Mouse (Mus musculus): ENCODE data around the gene Drd3. TPM values are rescaled to one million over a fixed set of nuclear protein-coding genes. Genes with fewer than 3 reads are reported as not detected.

Gene Drd3
- not detected for polyA plus RNA-seq (2014; fragmentation: Illumina TruSeq; extraction: RNeasy Lipid Tissue Mini Kit (QIAGEN cat#74804); ENCODE audit: low read depth, low replicate concordance)

DNA sequence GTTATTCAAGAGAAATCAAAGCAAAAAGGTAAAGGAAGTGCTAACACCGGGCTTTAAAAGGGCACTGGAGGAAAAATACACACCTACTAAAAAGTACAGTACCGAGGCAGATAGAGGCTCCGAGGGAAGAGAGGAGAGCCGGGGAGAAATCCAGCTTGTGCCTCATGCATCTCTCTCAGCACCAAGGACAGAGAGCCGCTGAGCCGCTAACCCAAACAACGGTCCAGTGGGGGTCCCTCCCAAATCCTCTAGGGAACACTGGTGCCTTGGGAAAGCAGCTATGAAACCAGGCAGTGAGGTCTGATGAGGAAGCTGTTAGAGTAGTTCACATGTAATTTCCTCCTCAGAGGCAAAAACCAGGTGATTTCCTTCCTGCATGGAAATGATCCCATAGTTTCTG lies at the start of gene Drd3:
Gene Drd3 (plus strand): TSS at position 276 of the 400 bp plus-strand sequence.

Other genes starting within 250 kb of the Drd3 start
- gene Tigit, start 89.9 kb upstream of the Drd3 start, polyA plus RNA-seq (2014; fragmentation: Illumina TruSeq; extraction: RNeasy Lipid Tissue Mini Kit (QIAGEN cat#74804); ENCODE audit: low read depth, low replicate concordance): not detected
- 9.2 TPM for gene Ccdc191, start 135.8 kb downstream of the Drd3 start, polyA plus RNA-seq (2014; fragmentation: Illumina TruSeq; extraction: RNeasy Lipid Tissue Mini Kit (QIAGEN cat#74804); ENCODE audit: low read depth, low replicate concordance)
- gene Qtrt2, start 172.8 kb downstream of the Drd3 start, polyA plus RNA-seq (2014; fragmentation: Illumina TruSeq; extraction: RNeasy Lipid Tissue Mini Kit (QIAGEN cat#74804); ENCODE audit: low read depth, low replicate concordance): 19.7 TPM
- 0.47 TPM for gene Zdhhc23, start 225.8 kb downstream of the Drd3 start, polyA plus RNA-seq (2014; fragmentation: Illumina TruSeq; extraction: RNeasy Lipid Tissue Mini Kit (QIAGEN cat#74804); ENCODE audit: low read depth, low replicate concordance)